Comparison of ENCODE assay signal across 8 mouse cellular contexts in genomic region chr11:70652029-70652883, GRCm38 (mm10). TPM values are rescaled to one million over a fixed set of nuclear protein-coding genes. Genes with fewer than 3 reads are reported as not detected.
DNase-seq lines count a peak whose midpoint lies in the region; ATAC-seq lines count a peak whose summit lies in the region.

No protein-coding gene starts in this region.

- peaks cover 16% of the 10 kb centered on the region for H3K27me3 ChIP-seq in erythroblast, embryonic 14.5 days (ENCODE audit: control insufficient read depth)
- no peaks in the 10 kb centered on the region for H3K27me3 ChIP-seq in embryonic facial prominence, embryonic 11.5 days (ENCODE audit: control insufficient read depth, insufficient read depth, low read length)
- no peaks in the 10 kb centered on the region for H3K27me3 ChIP-seq in intestine, embryonic 14.5 days (replicated peaks; ENCODE audit: control insufficient read depth, insufficient read depth, low read length)

- H3K4me2 ChIP-seq in embryonic facial prominence, embryonic 11.5 days (ENCODE audit: low read depth, low read length), result peak overlapping the region; percentile 95
- peak overlapping the region; percentile 98 for H3K4me2 ChIP-seq in intestine, embryonic 14.5 days (ENCODE audit: low read length)

- peak; percentile 68 for DNase-seq in 416B (ENCODE audit: low read depth)
- peak; percentile 67 for DNase-seq in embryonic facial prominence, embryonic 11.5 days (ENCODE audit: low spot score)
- no peak for DNase-seq in intestine, embryonic 14.5 days (ENCODE audit: low spot score)
- peak; percentile 59 for DNase-seq in naive thymus-derived CD4-positive, alpha-beta T cell, adult 2 months (ENCODE audit: low read depth)
- no peak for DNase-seq in frontal cortex, adult 2 months (ENCODE audit: extremely low spot score in 1 of 2, low spot score in 1 of 2)
- DNase-seq in ovary, postnatal 36 days (ENCODE audit: low spot score), result no peak

- H3K27ac ChIP-seq in embryonic facial prominence, embryonic 11.5 days (replicated peaks; ENCODE audit: low read depth, low read length), result no peak overlapping the region
- peak overlapping the region; percentile 98; the same call in 1 of the 2 replicates for H3K27ac ChIP-seq in intestine, embryonic 14.5 days (ENCODE audit: low read depth)

- H3K9me3 ChIP-seq in erythroblast, embryonic 14.5 days (ENCODE audit: control insufficient read depth, low read length), result no peaks in the 10 kb centered on the region
- H3K9me3 ChIP-seq in embryonic facial prominence, embryonic 11.5 days (replicated peaks; ENCODE audit: control insufficient read depth, low read length), result no peaks in the 10 kb centered on the region
- no peaks in the 10 kb centered on the region for H3K9me3 ChIP-seq in intestine, embryonic 14.5 days (ENCODE audit: control insufficient read depth, low read length)

- no peak for ATAC-seq in erythroblast, adult 5-6 weeks (replicated peaks; ENCODE audit: low FRiP score, poor library complexity, severe bottlenecking)
- no peak for ATAC-seq in embryonic facial prominence, embryonic 11.5 days (replicated peaks; ENCODE audit: insufficient number of reproducible peaks, low FRiP score, low TSS enrichment, low read depth)
- no peak for ATAC-seq in intestine, embryonic 14.5 days (replicated peaks; ENCODE audit: low FRiP score, low TSS enrichment, low read depth)

- WGBS in embryonic facial prominence, embryonic 11.5 days, result 45% methylated on average over 12 of the region's 12 CpGs
- 64% methylated on average over 12 of the region's 12 CpGs for WGBS in intestine, embryonic 14.5 days

- peak overlapping the region; percentile 97 for H3K9ac ChIP-seq in embryonic facial prominence, embryonic 11.5 days (replicated peaks; ENCODE audit: low read length)
- H3K9ac ChIP-seq in intestine, embryonic 14.5 days (ENCODE audit: low read length), result peak overlapping the region; percentile 99

- H3K4me1 ChIP-seq in erythroblast, embryonic 14.5 days (ENCODE audit: control insufficient read depth), result peaks cover 86% of the 10 kb centered on the region
- peaks cover 11% of the 10 kb centered on the region for H3K4me1 ChIP-seq in embryonic facial prominence, embryonic 11.5 days (ENCODE audit: control insufficient read depth, insufficient read depth, low read length)
- H3K4me1 ChIP-seq in intestine, embryonic 14.5 days (replicated peaks; ENCODE audit: control insufficient read depth, insufficient read depth, low read length), result peaks cover 54% of the 10 kb centered on the region

- peak overlapping the region; percentile 79 for H3K4me3 ChIP-seq in erythroblast, embryonic 14.5 days (replicated peaks)
- H3K4me3 ChIP-seq in embryonic facial prominence, embryonic 11.5 days (ENCODE audit: low read depth, low read length), result peak overlapping the region; percentile 100
- peak overlapping the region; percentile 100 for H3K4me3 ChIP-seq in intestine, embryonic 14.5 days (ENCODE audit: low read depth, low read length)

- H3K36me3 ChIP-seq in erythroblast, embryonic 14.5 days (ENCODE audit: control insufficient read depth), result peaks cover 54% of the 10 kb centered on the region
- H3K36me3 ChIP-seq in embryonic facial prominence, embryonic 11.5 days (replicated peaks; ENCODE audit: control insufficient read depth, insufficient read depth, low read depth, low read length), result peaks cover 17% of the 10 kb centered on the region
- peaks cover 50% of the 10 kb centered on the region for H3K36me3 ChIP-seq in intestine, embryonic 14.5 days (ENCODE audit: control insufficient read depth, insufficient read depth, low read length)

RNA-seq across cellular contexts. Expression of gene Pfn1, which starts 2.2 kb away (rescaled TPM):
- 240 and 308 TPM in 2 replicates for polyA plus RNA-seq in erythroblast, embryonic 14.5 days (2012)
- total RNA-seq in erythroblast, adult 5-6 weeks (2015; ENCODE audit: low replicate concordance), result 414 and 492 TPM in 2 replicates
- 125 and 193 TPM in 2 replicates for total RNA-seq in erythroblast, adult 5-6 weeks (2017; ENCODE audit: low replicate concordance)
- 1,669 and 1,679 TPM in 2 replicates for polyA plus RNA-seq in embryonic facial prominence, embryonic 11.5 days (2014; fragmentation: Nextera tagmentation; extraction: Ambion mirVana)
- polyA plus RNA-seq in intestine, embryonic 14.5 days (2014; fragmentation: Nextera tagmentation; extraction: Ambion mirVana), result 2,271 and 2,344 TPM in 2 replicates
- polyA plus RNA-seq in frontal cortex, adult 2 months (2012; rRNA removed), result 273 and 299 TPM in 2 replicates

RNA-seq across cellular contexts. Expression of gene Eno3, which starts 4.7 kb away (rescaled TPM):
- polyA plus RNA-seq in erythroblast, embryonic 14.5 days (2012), result 0.74 and 0.78 TPM in 2 replicates
- total RNA-seq in erythroblast, adult 5-6 weeks (2015; ENCODE audit: low replicate concordance), result 1.5 and 2.9 TPM in 2 replicates
- 3.3 and 6.0 TPM in 2 replicates for total RNA-seq in erythroblast, adult 5-6 weeks (2017; ENCODE audit: low replicate concordance)
- polyA plus RNA-seq in embryonic facial prominence, embryonic 11.5 days (2014; fragmentation: Nextera tagmentation; extraction: Ambion mirVana), result 30.7 and 40.4 TPM in 2 replicates
- 13.5 and 16.3 TPM in 2 replicates for polyA plus RNA-seq in intestine, embryonic 14.5 days (2014; fragmentation: Nextera tagmentation; extraction: Ambion mirVana)
- 23.9 and 28.4 TPM in 2 replicates for polyA plus RNA-seq in frontal cortex, adult 2 months (2012; rRNA removed)

RNA-seq across cellular contexts. Expression of gene Slc25a11, which starts 5.0 kb away (rescaled TPM):
- 2.2 and 2.4 TPM in 2 replicates for polyA plus RNA-seq in erythroblast, embryonic 14.5 days (2012)
- 17.1 and 20.1 TPM in 2 replicates for total RNA-seq in erythroblast, adult 5-6 weeks (2015; ENCODE audit: low replicate concordance)
- total RNA-seq in erythroblast, adult 5-6 weeks (2017; ENCODE audit: low replicate concordance), result 16.2 and 16.6 TPM in 2 replicates
- 144 and 150 TPM in 2 replicates for polyA plus RNA-seq in embryonic facial prominence, embryonic 11.5 days (2014; fragmentation: Nextera tagmentation; extraction: Ambion mirVana)
- polyA plus RNA-seq in intestine, embryonic 14.5 days (2014; fragmentation: Nextera tagmentation; extraction: Ambion mirVana), result 155 and 158 TPM in 2 replicates
- 132 and 138 TPM in 2 replicates for polyA plus RNA-seq in frontal cortex, adult 2 months (2012; rRNA removed)

RNA-seq across cellular contexts. Expression of gene Rnf167, which starts 5.2 kb away (rescaled TPM):
- polyA plus RNA-seq in erythroblast, embryonic 14.5 days (2012), result 24.0 and 33.2 TPM in 2 replicates
- total RNA-seq in erythroblast, adult 5-6 weeks (2015; ENCODE audit: low replicate concordance), result 146 and 222 TPM in 2 replicates
- total RNA-seq in erythroblast, adult 5-6 weeks (2017; ENCODE audit: low replicate concordance), result 217 and 308 TPM in 2 replicates
- polyA plus RNA-seq in embryonic facial prominence, embryonic 11.5 days (2014; fragmentation: Nextera tagmentation; extraction: Ambion mirVana), result 81.9 and 92.8 TPM in 2 replicates
- 101 and 115 TPM in 2 replicates for polyA plus RNA-seq in intestine, embryonic 14.5 days (2014; fragmentation: Nextera tagmentation; extraction: Ambion mirVana)
- 119 and 125 TPM in 2 replicates for polyA plus RNA-seq in frontal cortex, adult 2 months (2012; rRNA removed)

RNA-seq across cellular contexts. Expression of gene Gp1ba, which starts 13.3 kb away (rescaled TPM):
- polyA plus RNA-seq in erythroblast, embryonic 14.5 days (2012), result 0.12 TPM in 2 replicates
- total RNA-seq in erythroblast, adult 5-6 weeks (2015; ENCODE audit: low replicate concordance), result 0.84 TPM in 1 of 2 replicates, not detected in the other
- total RNA-seq in erythroblast, adult 5-6 weeks (2017; ENCODE audit: low replicate concordance), result 0.42 TPM in 1 of 2 replicates, not detected in the other
- 0.93 and 1.3 TPM in 2 replicates for polyA plus RNA-seq in embryonic facial prominence, embryonic 11.5 days (2014; fragmentation: Nextera tagmentation; extraction: Ambion mirVana)
- polyA plus RNA-seq in intestine, embryonic 14.5 days (2014; fragmentation: Nextera tagmentation; extraction: Ambion mirVana), result 0.26 and 0.37 TPM in 2 replicates
- not detected in 2 replicates for polyA plus RNA-seq in frontal cortex, adult 2 months (2012; rRNA removed)

Comparison
In these comparisons a context has a peak if more than half of its experiments do, and no peak if none do; other contexts are left out.
1. DNase-seq: peak in 416B (single experiment), embryonic facial prominence, embryonic 11.5 days (single experiment) and naive thymus-derived CD4-positive, alpha-beta T cell, adult 2 months (single experiment); none in intestine, embryonic 14.5 days (single experiment), frontal cortex, adult 2 months (0 of 2) and ovary, postnatal 36 days (single experiment).
2. RNA of gene Slc25a11, which starts 5.0 kb away (polyA plus RNA-seq): 155 to 158 TPM in intestine, embryonic 14.5 days, 144 to 150 TPM in embryonic facial prominence, embryonic 11.5 days and 132 to 138 TPM in frontal cortex, adult 2 months; 2.2 to 2.4 TPM in erythroblast, embryonic 14.5 days; every median in the first group is over 10 times any median in the second.
3. Peak in every context shown above with its lines, with median percentiles within 50 percentile points of each other: H3K4me3 ChIP-seq.